Mouse (Mus musculus): ENCODE data around the gene Ppil2.

- TF ChIP-seq CTCF (IDR thresholded peaks at IDR 0.05; ENCODE audit: low read depth, low read length) (no peak), POLR2A (IDR thresholded peaks at IDR 0.05; ENCODE audit: borderline replicate concordance, low read depth, low read length) (no peak)
These were observed 61.2 kb downstream of the Ppil2 start for GRCm38 (mm10) chr16:17049886-17050285.

Measured in bone marrow macrophage, adult 2 months (primary cell).